Mouse (Mus musculus): ENCODE measurements around the gene Tie1.
A peak's percentile ranks its signal among the peaks of the same experiment; 100 is the strongest.
"Not testable (repeated sequence)": the region's sequence is repeated elsewhere in the genome, so short reads cannot be mapped to it uniquely, and the experiment has no call there.

The Tie1 gene

DNA sequence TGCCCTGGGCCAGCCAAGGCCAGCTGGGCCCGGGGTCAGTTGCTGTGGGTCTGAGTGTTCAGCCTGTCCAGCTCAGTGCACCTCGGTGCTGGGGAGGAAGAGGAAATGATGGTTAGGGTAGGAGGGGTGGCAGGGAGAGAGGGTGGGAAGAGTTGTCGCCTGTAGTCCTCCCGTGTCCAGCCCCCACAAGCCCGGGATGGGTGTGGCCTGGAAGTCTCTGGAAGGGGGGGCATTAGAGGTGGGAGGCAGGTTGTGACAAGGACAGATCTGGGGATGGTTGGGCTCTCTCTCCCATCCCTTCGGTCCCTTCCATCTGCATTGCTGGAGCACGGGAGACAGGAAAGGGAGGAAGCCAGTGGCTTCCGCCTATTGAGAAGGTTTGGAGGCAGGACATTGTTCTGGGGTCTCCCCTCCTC lies at the start of gene Tie1:
Gene Tie1, minus strand, starts transcription at position 345 of the 416 bp plus-strand sequence.
- no peak for DNase-seq (ENCODE audit: extremely low read depth, low read depth)

DNA sequence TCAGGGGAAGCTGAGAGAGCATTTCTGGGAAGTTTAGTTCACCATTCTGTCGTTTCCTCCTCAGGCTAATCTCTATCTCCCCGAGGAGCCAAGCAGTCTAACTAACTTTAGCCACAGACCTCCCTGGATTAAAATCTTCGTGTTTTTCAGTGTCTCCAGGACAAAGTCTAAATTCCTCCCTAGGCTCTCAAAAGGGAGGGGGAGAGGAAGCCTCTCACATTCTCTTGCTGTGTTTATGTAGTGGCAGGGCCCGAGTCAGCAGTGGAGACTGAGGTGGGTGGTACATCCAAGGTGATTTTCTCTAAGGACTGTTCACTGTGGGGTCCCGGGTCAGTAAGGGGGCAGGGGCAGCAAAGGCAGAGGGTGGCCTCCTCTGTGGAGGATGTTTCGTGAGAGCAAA lies 47.9 kb upstream of the Tie1 start:
- no peak for DNase-seq (ENCODE audit: extremely low read depth, low read depth)

DNA sequence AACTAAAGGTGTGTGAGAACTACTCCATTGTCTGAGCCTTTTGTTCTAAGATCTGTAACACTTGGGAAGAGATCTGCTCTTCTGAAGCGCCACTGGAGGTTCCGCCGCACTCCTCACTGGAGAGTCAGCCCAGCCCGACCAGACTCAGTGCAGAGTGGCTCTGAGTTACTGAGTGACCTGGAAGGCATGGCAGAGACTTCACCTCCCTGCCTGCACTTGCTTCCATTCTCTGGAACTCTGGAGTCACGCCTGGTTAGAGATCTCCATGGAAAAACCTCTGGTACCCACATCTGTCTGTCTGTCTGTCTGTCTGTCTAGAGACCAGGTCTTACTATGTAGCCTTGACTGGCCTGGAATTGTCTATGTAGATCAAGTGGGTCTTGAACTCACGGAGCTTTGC lies 45.7 kb upstream of the Tie1 start:
- no peak for DNase-seq (ENCODE audit: extremely low read depth, low read depth)

DNA sequence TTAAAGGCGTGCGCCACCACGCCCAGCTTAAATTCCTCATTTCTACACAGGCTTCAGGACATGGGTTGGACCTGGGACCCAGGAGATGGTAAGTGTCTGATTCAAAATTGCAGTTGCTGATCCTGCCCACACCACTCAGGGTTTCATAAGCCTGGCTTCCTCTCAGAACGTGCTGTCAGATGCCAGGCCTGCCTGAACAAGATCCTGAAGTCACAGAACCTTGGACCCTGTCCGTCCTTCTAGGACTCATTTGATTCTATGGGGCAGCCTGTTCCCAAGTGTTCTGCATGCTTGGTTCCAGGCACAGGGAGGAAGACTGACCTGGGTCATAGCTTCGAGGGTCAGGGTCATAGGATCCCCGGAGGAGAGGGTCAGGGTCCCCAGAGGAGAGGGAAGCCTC lies 43.7 kb upstream of the Tie1 start:
- no peak for DNase-seq (ENCODE audit: extremely low read depth, low read depth)

DNA sequence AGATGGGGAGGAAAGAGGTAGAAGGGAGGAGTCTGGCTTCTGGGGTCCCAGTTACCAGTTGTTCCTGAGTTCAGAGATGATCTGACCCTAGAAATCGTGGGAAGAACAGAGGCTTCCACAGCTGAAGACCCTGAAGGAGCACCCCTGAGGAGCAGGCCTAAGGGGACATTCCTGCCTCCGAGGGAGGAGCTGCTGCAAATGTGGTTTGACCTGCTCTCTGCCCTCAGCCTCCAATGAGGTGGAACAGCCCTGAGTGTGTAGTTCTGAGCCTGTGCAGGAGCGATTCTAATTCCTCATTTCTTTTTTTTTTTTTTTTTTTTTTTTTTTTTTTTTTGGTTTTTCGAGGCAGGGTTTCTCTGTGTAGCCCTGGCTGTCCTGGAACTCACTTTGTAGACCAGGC lies 43.3 kb upstream of the Tie1 start:
- DNase-seq (ENCODE audit: extremely low read depth, low read depth): no peak

DNA sequence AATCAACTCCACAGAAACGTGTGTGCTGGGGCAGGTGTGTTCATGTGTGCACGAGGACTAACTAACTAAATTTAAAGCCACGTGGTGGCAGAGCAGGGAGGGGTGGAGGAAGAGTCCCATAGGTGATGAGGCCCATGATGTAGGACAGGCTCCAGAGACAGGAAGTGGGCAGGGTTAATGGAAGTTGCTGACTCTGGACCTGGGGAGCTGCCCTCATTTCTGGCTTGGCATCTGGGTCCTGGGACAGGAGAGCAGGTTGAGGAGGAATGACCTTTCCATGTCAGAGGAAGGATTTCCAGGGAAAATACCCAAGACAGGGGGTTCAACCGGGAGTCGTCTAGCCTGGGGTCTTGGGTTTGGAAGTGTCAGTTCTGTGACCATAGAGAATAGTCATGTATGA lies 42.8 kb upstream of the Tie1 start:
- DNase-seq (ENCODE audit: extremely low read depth, low read depth): no peak

DNA sequence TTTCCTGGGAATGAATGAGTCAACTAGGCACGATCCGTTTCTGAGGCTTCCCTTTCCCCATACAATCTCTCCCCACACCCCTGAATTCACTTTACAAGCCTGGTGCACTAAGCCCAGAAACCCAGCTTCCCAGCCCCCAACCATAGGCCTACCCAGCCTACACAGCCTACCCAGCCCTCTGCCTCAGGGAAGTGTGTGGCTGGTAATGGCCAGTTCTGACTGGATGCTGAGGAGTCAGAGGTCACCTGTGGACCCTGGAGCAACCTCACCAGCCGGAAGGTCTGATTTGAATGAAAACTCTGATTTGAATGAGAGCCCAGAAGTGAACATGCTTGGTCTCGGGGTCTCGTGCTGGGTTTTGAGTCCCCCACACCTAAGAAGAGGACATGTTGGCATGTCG lies 37.9 kb upstream of the Tie1 start:
- no peak for DNase-seq (ENCODE audit: extremely low read depth, low read depth)

DNA sequence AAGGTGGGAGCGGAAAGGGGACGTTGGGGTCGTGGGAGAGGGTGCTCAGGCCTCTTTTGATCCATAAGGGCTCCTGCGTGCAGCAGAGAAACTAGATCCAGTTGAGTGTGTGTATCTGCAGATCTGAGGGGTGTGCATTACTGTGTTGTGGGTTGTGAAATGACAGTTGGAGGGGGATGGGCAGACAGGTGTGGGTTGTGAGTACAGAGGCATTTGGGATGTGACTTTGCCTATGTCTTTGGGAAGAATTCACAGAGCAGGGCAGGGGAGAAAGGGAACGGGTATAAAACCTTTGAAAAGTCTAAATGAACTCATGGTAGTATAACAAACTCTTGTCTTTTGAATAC lies 37.4 kb upstream of the Tie1 start:
- no peak for DNase-seq (ENCODE audit: extremely low read depth, low read depth)

DNA sequence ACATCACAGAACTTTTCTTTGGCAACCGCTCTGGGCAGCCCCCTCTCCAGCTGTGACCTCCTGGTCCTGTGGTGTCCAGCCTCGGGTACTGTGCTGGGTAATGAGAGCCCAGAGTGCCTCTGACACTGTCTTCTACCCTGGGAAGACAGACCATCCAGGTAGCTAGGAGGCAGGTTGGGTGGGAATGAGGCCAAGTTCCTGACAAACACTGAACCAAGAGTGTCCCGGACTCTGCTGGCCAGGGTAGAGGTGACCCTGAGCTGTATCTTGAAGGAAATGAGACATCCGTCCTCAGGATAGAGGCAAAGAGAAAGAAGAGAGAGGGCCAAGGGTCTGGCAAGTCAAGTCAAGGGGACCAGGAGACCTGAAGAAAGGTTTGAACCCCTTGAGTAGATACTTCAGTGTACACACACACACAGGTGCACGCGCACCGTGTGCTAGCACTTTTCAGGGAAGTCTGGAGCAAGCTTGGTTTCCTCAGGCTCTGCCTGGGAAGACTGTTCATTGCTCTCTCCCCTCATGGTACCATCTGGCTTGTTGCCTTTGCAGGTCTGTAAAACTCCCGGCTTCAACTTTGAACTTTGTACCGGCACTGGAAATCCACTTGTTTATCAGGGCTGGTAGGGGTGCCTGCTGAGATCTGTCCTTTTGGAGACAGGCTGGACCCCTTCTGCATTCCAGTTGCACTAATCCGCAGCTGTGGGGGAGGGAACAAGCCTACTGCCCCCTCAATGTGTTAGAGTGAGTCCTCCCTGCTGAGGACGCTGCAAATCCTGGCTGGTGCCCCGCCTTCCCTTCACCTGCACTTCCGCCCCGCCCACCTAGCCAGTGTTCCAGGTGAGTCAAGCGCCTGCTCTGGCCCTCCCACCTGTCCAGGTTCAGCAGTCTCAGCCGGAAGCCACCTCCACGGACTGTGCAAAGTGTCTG lies 36.8 kb upstream of the Tie1 start, which contains the start of gene 2610528J11Rik:
Gene 2610528J11Rik, plus strand, starts transcription at position 592 of the 927 bp plus-strand sequence.
- DNase-seq (ENCODE audit: extremely low read depth, low read depth): no peak

DNA sequence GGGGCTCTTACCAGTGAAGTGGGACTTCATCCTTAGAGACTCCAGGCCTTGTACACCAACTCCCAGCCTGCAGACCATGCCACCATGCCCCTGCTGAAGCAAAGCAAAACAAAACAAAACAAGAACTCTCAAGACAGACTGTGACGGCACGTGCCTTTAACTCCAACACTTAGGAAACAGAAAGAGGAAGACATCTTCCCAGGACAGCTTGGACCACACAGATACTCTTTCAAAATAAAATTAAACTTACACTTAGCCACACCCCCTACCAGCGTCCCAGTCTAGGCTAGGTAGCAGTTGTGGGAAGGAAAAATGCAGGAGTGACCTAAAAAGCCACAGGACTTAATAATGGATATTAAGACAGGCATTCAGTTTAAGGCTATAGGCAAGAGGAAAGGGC lies 35.9 kb upstream of the Tie1 start:
- no peak for DNase-seq (ENCODE audit: extremely low read depth, low read depth)

DNA sequence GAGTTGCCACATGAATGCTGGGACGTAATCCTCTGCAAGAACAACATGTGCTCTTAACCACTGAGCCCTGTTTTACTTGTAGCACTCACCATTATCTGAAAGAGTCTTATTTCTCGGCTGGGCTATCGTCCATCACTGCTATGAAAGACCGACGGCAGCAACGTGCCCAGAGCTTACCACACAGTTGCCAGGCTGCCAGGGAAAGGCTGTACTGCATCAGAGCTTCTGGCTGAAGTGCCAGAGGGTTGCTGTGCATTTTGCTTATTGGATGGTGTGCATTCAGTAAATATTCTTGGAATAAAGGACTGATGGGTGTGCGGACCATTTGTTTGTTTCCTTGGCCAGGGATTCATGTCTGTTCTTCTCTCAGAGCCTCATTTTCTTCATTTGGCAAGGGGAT lies 34.1 kb upstream of the Tie1 start:
- no peak for DNase-seq (ENCODE audit: extremely low read depth, low read depth)

DNA sequence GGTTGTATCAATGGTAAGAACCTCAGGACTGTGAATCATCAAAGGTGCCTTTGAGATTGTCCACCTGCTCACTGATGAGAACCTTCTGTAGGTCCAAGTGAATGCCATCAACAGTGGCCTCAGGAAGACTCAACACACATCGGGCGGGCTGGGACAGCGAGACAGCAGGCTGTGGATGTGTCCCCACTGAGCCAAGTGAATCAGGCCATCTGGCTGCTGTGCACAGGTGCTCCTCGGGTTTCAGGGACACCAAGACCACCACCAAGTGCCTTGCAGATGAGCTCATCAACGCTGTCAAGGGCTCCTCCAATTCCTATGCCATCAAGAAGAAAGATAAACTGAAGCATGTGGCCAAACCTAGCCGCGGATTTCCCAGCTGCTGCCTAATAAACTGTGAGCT lies 32.4 kb upstream of the Tie1 start:
- no peak for DNase-seq (ENCODE audit: extremely low read depth, low read depth)

DNA sequence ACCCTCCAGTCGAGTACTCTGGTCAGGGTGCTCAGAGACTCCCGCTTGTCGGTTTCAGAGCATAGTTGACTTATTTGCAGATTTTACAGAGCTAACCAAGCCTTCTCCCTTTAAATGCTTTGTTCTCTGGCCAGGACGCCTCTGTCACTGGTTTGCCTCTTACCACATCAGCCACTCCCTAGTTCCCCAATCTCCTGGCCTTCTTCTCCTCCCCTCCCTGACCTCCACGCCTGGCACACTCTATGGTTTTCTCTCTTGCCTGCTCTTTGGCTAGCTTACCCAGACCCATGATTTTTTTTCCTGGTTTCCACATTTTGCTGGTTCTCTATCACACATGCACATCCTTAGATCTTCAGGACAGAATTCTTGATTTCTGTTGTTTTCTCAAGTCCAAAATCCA lies 28.3 kb upstream of the Tie1 start:
- DNase-seq (ENCODE audit: extremely low read depth, low read depth): no peak

DNA sequence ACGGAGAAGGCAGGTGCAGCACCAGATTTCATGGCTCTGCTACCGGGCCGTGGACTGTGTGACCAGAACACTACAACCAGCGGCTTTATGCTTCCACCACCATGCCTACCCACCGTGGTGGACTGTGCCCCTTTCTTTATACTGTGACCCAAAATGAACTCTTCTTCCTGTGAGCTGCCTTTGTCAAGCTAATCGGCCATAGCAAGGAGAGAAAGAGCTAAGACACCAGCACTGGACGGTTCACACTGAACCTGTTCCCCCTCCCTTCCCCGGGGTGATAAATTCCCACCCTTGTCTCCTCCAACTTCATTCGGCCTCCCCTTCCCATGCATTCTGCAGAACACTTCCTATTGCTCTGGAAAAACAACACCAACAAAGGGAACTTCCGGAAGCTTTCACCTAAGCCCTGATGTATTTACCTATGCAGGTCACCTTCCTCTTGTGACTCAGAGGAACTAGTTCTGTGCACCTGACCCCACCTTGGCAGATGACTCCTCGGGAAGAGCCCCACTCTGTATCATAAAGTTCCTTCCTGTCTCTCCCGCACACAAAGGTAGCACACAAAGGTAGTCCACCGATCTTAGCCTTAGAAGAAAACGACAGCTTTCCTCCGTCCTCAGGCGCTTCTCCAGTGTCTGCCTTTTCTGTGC lies 27.8 kb upstream of the Tie1 start:
- DNase-seq (ENCODE audit: extremely low read depth, low read depth): no peak

DNA sequence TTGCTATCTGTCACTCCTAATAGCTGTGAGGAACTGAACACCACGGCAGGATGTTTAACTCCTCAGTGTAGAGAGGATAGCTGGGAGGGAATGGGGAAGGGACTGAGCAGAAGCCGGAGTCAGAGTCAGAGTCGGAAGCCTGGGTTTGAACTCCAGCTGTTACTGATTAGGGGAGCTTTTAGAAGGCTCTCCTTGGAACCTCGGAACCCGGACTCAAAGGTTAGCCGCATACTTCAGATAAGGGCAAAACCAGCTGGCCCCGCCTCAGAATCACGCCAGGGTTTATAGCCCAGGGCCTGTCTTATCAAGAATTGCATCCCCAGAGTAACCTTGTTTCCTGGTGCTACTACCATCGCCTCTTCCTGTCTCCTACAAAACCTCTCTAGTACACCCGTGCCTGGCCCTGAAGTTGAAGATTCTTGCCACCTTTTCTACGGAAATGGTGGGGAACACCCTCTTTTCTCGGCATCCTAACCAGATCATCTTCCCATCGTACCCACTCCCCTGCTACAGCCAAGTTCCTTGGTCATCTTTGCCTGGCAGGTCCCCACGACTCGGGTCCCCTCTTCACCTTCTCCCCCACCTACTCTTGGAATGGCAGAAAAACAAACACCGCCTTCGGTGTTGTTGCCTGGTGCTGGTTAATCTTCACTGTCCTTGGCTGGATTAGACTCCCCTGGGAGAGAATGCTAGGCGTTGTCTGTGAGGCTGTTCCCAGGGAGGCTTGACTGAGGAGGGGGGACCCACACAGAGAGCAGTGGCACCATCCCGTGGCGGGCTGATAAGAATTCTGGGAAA lies 27.0 kb upstream of the Tie1 start:
- DNase-seq (ENCODE audit: extremely low read depth, low read depth): peak; percentile 26

DNA sequence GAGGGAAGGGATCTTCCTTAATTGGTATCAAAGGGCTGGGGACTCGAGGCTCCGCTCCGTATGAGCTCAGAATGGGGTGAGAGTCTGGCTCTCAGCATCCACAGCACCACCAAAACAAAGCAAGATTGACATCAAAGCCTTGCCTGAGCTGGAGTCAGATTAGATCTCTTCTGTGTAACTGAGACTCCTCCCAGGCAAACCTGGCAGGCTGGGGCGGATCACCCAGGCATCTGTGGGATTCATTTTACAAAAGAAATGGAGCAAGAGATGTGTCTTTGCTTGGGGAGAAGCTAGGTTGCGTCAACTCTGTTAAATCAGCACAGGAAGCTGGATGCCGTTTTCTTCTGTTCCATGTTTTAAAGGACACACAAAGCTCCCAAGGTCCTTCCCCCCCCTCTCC lies 19.2 kb upstream of the Tie1 start:
- no peak for DNase-seq (ENCODE audit: extremely low read depth, low read depth)

DNA sequence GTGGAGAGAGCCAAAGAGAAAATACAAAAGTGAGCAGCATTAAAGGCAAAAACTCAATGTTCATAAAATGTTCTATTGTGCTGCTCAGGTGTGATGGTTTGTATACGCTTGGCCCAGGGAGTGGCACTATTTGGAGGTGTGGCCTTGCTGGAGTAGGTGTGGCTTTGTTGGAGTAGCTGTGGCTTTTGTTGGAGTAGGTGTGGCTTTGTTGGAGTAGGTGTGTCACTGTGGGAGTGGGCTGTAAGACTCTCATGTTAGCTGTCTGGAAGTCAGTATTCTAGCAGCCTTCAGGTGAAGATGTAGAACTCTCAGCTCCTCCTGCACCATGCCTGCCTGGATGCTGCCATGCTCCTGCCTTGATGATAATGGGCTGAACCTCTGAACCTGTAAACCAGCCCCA lies 17.3 kb upstream of the Tie1 start:
- DNase-seq (ENCODE audit: extremely low read depth, low read depth): not testable (repeated sequence)

DNA sequence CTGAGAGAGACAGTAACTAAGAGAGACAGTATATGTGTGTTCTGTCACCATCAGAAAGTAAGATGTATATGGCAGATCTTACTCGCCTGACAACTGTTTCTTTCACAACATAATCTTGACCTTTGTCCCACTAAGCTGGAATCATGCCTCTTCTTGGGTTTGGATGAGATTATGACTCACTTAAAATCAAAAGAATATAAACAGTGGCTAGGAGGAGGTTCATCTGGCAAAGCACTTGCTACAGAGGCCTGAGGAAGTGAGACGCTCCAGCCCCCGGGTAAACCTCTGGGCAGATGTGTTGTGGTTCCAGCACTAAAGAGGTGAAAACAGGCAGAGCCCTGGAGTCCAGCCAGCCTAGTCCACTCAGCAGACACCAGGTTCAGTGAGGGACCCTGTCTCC lies 15.7 kb upstream of the Tie1 start:
- DNase-seq (ENCODE audit: extremely low read depth, low read depth): no peak

DNA sequence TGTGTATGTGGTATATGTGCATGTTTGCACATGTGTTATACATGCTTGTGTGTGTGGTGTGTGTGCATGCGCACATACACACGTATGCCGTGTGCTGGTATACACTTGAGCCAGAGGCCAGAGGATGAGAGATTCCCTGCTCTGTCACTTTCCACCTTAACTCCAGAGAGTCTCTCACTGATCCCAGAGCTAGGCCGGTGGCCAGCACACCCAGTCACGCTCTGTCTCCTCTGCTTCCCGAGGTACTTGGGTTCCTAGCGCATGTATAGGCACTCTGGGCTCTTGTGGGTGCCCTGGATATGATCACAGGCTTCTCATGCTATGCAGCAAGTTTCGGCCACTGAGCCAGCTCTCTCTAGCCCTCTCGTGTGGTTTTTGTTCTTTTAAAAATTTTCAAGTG lies 10.9 kb upstream of the Tie1 start:
- no peak for DNase-seq (ENCODE audit: extremely low read depth, low read depth)

DNA sequence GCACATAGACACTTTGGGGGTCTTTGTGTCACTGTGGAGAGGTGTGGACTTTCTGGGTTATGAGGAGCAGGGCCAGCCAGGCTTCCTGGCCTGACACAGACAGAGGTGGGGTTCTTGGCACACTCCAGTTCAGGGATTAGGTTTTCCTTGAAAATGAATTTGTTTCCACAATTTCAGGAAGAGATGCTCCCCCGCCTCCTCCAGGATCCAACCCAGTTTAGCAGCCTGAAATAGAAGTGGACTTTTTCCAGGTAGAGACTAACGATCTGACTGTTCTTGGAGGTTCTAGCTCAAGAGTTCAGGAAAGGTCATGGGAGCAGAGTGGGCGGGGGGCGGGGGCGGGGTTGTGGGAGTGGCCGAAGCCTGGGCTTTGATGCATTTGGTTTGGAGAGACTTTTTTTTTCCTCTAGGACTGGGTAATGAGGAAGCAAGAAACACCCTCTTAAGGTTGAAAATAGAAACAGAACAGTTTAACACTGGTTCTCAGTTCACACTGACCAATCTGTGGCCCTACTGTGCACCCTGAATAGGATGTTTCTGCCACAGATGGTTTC lies 10.4 kb upstream of the Tie1 start:
- no peak for DNase-seq (ENCODE audit: extremely low read depth, low read depth)

DNA sequence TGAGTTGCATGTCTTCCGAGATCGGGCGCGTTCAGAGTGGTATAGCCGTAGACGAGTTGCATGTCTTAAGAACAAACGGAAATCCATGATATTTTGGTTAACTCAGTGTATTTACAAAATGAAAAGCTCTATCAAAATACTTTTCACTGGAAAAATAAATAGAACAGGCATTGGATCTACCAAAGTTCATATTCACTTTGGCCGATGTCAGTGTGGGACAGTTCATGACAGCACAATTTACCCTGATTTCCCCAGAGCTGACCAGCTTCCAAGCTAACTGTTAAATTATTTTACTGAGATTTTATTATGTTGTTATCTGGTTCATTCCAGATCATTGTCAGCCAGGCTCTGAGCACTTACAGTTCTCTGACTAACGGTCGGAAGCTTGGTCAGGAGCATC lies 600 bp upstream of the Tie1 start:
- DNase-seq (ENCODE audit: extremely low read depth, low read depth): no peak
